Mouse (Mus musculus) stomach, postnatal 0 days (tissue): ENCODE results near the gene Acadvl. TPM values are rescaled to one million over a fixed set of nuclear protein-coding genes. Genes with fewer than 3 reads are reported as not detected.

Experiments
- ATAC-seq: fragments of 200-750 bp; cut with Nextera tagmentation; 2 replicates; pipeline ENCODE4 v1.8.0; 2017; ENCODE audit not compliant: low FRiP score, low TSS enrichment
- DNase-seq: peaks from one replicate; pipeline ENCODE4 v3.0.0-alpha.2; 2016; ENCODE audit warnings: low spot score
- H3K27ac ChIP-seq: fragments of 300-500 bp; sonication (generic); replicated peaks from 2 replicates; pipeline ENCODE4 v1.5.1; 2014; ENCODE audit warnings: mild to moderate bottlenecking, control low read depth
- H3K27me3 ChIP-seq: fragments of 300-500 bp; sonication (generic); 2 replicates; pipeline ENCODE4 v1.6.1; 2014; ENCODE audit warnings: low read length; ENCODE audit not compliant: control insufficient read depth, insufficient read depth
- H3K36me3 ChIP-seq: fragments of 300-500 bp; sonication (generic); 2 replicates; pipeline ENCODE4 v1.6.1; 2014; ENCODE audit warnings: low read length, mixed read lengths; ENCODE audit not compliant: control insufficient read depth, insufficient read depth
- H3K4me1 ChIP-seq: fragments of 300-500 bp; sonication (generic); replicated peaks from 2 replicates; pipeline ENCODE4 v1.6.1; 2014; ENCODE audit warnings: antibody characterized with exemption; ENCODE audit not compliant: control insufficient read depth, insufficient read depth
- H3K4me2 ChIP-seq: fragments of 300-500 bp; sonication (generic); replicated peaks from 2 replicates; pipeline ENCODE4 v1.6.1; 2014; ENCODE audit warnings: low read depth, mild to moderate bottlenecking, control low read depth, moderate library complexity
- H3K4me3 ChIP-seq: fragments of 300-500 bp; sonication (generic); 2 replicates; pipeline ENCODE4 v1.5.1; 2014; ENCODE audit warnings: low read depth, low read length, control low read depth
- H3K9ac ChIP-seq: fragments of 300-500 bp; sonication (generic); 2 replicates; pipeline ENCODE4 v1.6.1; 2014; ENCODE audit warnings: mild to moderate bottlenecking, low read length, control low read depth, mixed read lengths
- H3K9me3 ChIP-seq: fragments of 300-500 bp; sonication (generic); 2 replicates; pipeline ENCODE4 v1.6.1; 2016; ENCODE audit warnings: low read length; ENCODE audit not compliant: control insufficient read depth
- CTCF ChIP-seq: IDR thresholded peaks from 2 replicates; pipeline ENCODE4 v1.5.1; 2016; ENCODE audit warnings: antibody characterized with exemption, low read depth, mild to moderate bottlenecking, moderate library complexity
- EP300 ChIP-seq: optimal IDR thresholded peaks from 2 replicates; pipeline ENCODE3; 2016; ENCODE audit warnings: antibody characterized with exemption
- WGBS: fragments of 180-500 bp; shearing (Covaris S2); extraction: QIAGEN DNeasy Blood & Tissue Kit; methylation state at CpG from one replicate; pipeline ENCODE4 v1.1.7; 2014; 5-methylcytosine and 5-hydroxymethylcytosine counted together
- polyA plus RNA-seq: library from polyadenylated mRNA; unstranded; fragments of >200 nt; fragmentation: Nextera tagmentation; extraction: Ambion mirVana; gene quantifications from 2 replicates; pipeline ENCODE4 v1.2.1, GENCODE M21; 2015

The Acadvl gene
- polyA plus RNA-seq, 1 experiment from 2014 or later: 143 TPM

- TF ChIP-seq EP300: no peak
- Histone ChIP-seq H3K27ac (0 out of 2 replicates have a peak overlapping the region, but pooled peaks have one; percentile 5), H3K9me3 (no peaks in the 10 kb centered on the region), H3K9ac (no peak overlapping the region; the same call in 1 of the 2 replicates), H3K4me1 (no peaks in the 10 kb centered on the region; the same call in 1 of the 2 replicates), H3K4me3 (no peak overlapping the region; the same call in 1 of the 2 replicates), H3K36me3 (peaks cover 19% of the 10 kb centered on the region), H3K4me2 (peak overlapping the region; percentile 70), H3K27me3 (no peaks in the 10 kb centered on the region)
- WGBS: 85% methylated on average over 3 of the region's 3 CpGs
- DNase-seq: no peak
- no peak for ATAC-seq
Measured at GRCm38 (mm10) chr11:69992932-69993331, 22.3 kb downstream of the Acadvl start.

DNA sequence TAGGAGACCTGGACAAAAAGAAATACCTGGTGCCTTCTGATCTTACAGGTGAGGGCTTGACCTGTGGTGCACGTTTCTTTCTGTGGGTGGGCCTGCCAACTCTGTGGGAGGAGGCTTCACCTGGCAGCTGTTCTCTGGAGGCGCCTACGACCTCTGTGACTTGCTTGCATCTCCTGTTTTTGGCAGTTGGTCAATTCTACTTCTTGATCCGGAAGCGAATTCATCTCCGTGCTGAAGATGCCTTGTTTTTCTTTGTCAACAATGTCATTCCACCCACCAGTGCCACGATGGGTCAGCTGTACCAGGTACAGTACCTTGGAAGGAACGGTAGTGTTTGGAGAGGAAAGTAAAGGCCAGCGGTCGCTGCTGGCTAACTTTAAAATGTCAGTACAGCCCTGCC is 22.8 kb downstream of the Acadvl start:
- H3K27ac ChIP-seq: 0 out of 2 replicates have a peak overlapping the region, but pooled peaks have one; percentile 5
- H3K4me1 ChIP-seq: no peaks in the 10 kb centered on the region; the same call in 1 of the 2 replicates
- TF ChIP-seq EP300: no peak
- no peak for TF ChIP-seq CTCF
- no peaks in the 10 kb centered on the region for H3K27me3 ChIP-seq
- H3K4me2 ChIP-seq: peak overlapping the region; percentile 70
- H3K4me3 ChIP-seq: peak overlapping the region; percentile 73
- 55% methylated on average over 10 of the region's 10 CpGs for WGBS
- H3K9ac ChIP-seq: peak overlapping the region; percentile 50
- ATAC-seq (no peak), DNase-seq (no peak)
- peaks cover 19% of the 10 kb centered on the region for H3K36me3 ChIP-seq
- no peaks in the 10 kb centered on the region for H3K9me3 ChIP-seq

- WGBS: 0% methylated on average over 15 of the region's 15 CpGs
- Histone ChIP-seq H3K4me3 (peak overlapping the region; percentile 73), H3K27me3 (no peaks in the 10 kb centered on the region), H3K4me1 (no peaks in the 10 kb centered on the region; the same call in 1 of the 2 replicates), H3K9me3 (no peaks in the 10 kb centered on the region), H3K36me3 (peaks cover 19% of the 10 kb centered on the region), H3K27ac (peak overlapping the region; percentile 95), H3K4me2 (peak overlapping the region; percentile 70), H3K9ac (peak overlapping the region; percentile 90)
- TF ChIP-seq EP300 (no peak), CTCF (no peak)
- DNase-seq (no peak), ATAC-seq (peak; percentile 2; the same call in 1 of the 2 replicates)
Measured at GRCm38 (mm10) chr11:69991711-69992110, 23.5 kb downstream of the Acadvl start.

- WGBS: under 1% methylated on average over 40 of the region's 40 CpGs
- Histone ChIP-seq H3K27ac (peak within 1 kb of the TSS; percentile 95), H3K36me3 (peaks cover 19% of the 10 kb centered on the region), H3K4me3 (peak within 1 kb of the TSS; percentile 73), H3K4me1 (no peaks in the 10 kb centered on the region; the same call in 1 of the 2 replicates), H3K4me2 (peak within 1 kb of the TSS; percentile 70), H3K9ac (peak within 1 kb of the TSS; percentile 90), H3K9me3 (no peaks in the 10 kb centered on the region), H3K27me3 (no peaks in the 10 kb centered on the region)
- DNase-seq (peak; percentile 97), ATAC-seq (peak; percentile 77)
- TF ChIP-seq EP300: peak; percentile 66
- TF ChIP-seq CTCF: peak; percentile 39
Measured at GRCm38 (mm10) chr11:69990850-69991691, 24.1 kb downstream of the Acadvl start, which contains the start of gene Gabarap. TSS of gene Gabarap (plus strand) at chr11:69991143.

DNA sequence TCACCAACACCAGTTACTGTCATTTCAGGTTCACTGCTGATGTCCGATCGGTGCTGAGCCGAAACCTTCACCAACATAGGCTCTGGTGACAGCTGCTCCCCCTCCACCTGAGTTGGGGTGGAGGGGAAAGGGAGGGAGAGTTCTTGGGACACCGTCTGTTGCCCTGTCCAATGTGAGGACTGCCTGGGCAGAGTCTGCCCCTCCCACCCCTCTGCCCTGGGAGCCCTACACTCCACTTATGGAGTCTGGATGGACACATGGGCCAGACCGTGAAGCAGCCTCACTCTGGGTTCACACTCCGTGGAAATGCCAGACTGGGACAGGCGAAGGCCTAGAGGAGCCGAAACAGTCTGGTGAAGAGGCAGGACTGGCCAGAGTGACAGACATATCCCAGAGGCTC is 25.3 kb downstream of the Acadvl start:
- DNase-seq (no peak), ATAC-seq (no peak; the same call in 1 of the 2 replicates)
- Histone ChIP-seq H3K27ac (peak overlapping the region; percentile 95), H3K4me1 (no peaks in the 10 kb centered on the region; the same call in 1 of the 2 replicates), H3K9me3 (no peaks in the 10 kb centered on the region), H3K4me2 (no peak overlapping the region), H3K4me3 (no peak overlapping the region), H3K36me3 (peaks cover 19% of the 10 kb centered on the region), H3K9ac (no peak overlapping the region), H3K27me3 (no peaks in the 10 kb centered on the region)
- WGBS: 88% methylated on average over 8 of the region's 8 CpGs
- no peak for TF ChIP-seq EP300

DNA sequence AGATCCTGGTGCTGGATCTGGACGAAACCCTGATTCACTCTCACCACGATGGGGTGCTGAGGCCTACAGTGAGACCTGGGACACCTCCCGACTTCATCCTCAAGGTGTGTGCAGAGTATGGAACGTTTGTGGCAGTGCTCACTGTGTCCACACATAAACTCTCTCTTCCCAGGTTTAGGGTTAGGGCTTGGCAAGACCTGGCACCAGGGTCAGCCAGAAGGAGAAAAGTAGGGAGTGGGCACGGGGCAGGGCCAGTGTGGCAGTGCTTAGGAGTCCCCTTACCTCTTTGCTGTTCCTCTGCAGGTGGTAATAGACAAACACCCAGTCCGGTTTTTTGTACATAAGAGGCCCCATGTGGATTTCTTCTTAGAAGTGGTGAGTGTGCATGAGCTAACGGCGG is 30.8 kb downstream of the Acadvl start:
- DNase-seq (no peak), ATAC-seq (no peak)
- 87% methylated on average over 8 of the region's 8 CpGs for WGBS
- Histone ChIP-seq H3K4me2 (no peak overlapping the region), H3K4me3 (no peak overlapping the region), H3K27ac (no peak overlapping the region), H3K36me3 (peaks cover 19% of the 10 kb centered on the region), H3K9me3 (no peaks in the 10 kb centered on the region), H3K9ac (no peak overlapping the region), H3K4me1 (no peaks in the 10 kb centered on the region; the same call in 1 of the 2 replicates), H3K27me3 (no peaks in the 10 kb centered on the region)
- TF ChIP-seq CTCF: no peak
- TF ChIP-seq EP300: no peak
